Mouse (Mus musculus) monocyte, adult 5-6 weeks (primary cell): ENCODE data around the gene Sptbn2. TPM values are rescaled to one million over a fixed set of nuclear protein-coding genes. Genes with fewer than 3 reads are reported as not detected.
A peak's percentile ranks its signal among the peaks of the same experiment; 100 is the strongest.
"Not testable (repeated sequence)": the region's sequence is repeated elsewhere in the genome, so short reads cannot be mapped to it uniquely, and the experiment has no call there.

ENCODE experiments used
- ATAC-seq: fragments of 153-309, 156-312 bp; replicated peaks from 2 replicates; pipeline ENCODE4 v1.8.0; 2017; ENCODE audit warnings: mild to moderate bottlenecking; ENCODE audit not compliant: low TSS enrichment, insufficient number of reproducible peaks, severe bottlenecking, poor library complexity, low FRiP score
- total RNA-seq: library from RNA; stranded (forward); fragments of 200-1000, 200-491, 200-594 nt; gene quantifications from 3 replicates; pipeline ENCODE4 v1.2.3, GENCODE M21; 2017

The Sptbn2 gene
- total RNA-seq, 1 experiment from 2014 or later, result not detected

DNA sequence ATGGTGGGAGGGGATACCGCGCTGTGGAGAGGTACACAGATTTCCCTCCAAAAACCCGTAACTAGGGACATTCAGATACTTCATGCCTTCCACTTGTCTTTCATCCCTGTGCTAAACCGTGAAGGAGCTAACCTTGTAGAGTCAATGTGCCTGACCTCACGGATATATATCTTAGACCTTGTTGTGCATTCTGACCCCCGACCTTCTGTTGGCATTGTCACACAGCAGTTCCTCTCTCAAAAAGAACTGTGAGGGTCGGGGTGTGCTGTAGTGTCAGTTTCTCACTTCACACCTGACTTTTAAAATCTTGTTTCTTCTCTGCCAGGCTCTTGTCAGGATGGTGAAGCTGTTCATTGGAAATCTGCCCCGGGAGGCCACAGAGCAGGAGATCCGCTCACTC, 46.0 kb downstream of the Sptbn2 start:
- ATAC-seq, result no peak

DNA sequence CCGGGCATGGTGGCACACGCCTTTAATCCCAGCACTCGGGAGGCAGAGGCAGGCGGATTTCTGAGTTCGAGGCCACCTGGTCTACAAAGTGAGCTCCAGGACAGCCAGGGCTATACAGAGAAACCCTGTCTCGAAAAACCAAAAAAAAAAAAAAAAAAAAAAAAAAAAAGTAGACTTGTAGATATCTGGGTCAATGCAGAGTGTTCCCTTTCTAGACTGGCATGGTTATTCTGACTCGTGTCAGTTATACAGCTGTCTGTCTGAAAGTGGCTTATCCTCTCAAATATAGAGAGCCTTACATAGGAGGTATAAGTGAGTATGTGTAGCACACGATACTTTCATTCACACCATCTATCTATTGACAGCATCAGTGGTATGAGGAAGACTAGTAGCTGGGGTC, 49.6 kb downstream of the Sptbn2 start:
- ATAC-seq, result not testable (repeated sequence)

- no peak for ATAC-seq
Observed at GRCm38 (mm10) chr19:4762876-4763275, 51.9 kb downstream of the Sptbn2 start.

DNA sequence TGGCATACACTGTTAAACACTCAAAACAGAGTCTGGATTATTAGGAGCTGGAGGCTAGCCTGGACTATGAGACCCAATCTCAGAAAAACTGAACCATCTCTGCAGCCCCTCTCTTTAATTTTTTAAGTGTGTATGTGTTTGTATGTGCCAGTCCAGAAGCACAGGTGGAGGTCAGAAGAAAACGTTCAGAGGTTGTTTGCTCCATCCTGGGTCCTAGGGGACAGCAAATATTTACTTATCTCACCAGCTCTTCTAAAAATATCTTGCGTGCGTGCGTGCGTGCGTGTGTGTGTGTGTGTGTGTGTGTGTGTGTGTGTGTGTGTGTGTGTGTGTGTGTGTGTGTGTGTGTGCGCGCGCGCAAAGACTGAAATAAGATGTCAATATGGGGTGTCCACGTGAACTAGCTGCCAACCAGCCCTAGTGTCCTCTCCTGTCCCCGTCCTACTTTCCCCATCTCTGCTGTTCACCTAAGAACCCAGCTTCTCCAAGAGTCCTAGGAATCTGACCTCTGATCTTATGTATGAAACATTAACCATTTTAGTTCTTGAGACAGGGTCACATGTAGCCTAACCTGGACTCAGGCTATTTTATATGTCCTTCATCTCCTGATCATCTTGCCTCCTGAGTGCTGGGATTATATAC, 56.7 kb downstream of the Sptbn2 start:
- no peak for ATAC-seq

DNA sequence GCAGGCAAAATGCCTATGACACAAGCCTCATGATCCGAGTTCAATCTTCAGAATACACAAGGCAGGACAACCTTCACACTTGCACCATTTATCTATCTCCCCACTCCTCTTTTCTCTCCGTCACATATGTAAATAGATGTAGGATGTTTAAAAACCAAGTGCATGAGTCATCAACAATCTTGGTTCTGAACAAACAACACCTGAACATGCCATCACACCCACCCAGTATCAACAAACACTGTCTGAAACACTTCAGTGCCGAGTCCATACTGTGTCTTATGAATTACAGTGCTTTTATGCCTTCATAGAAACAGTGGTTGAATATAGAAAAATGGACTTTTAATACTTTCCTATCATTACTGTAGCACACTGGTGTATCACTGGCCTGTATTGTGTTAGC, 61.8 kb downstream of the Sptbn2 start:
- ATAC-seq, result no peak

- ATAC-seq, result no peak
Observed at GRCm38 (mm10) chr19:4782891-4783290, 71.9 kb downstream of the Sptbn2 start.

- no peak for ATAC-seq
Observed at GRCm38 (mm10) chr19:4785206-4785605, 74.2 kb downstream of the Sptbn2 start.

GRCm38 (mm10) chr19:4786313-4786712, 75.3 kb downstream of the Sptbn2 start:
- no peak for ATAC-seq

DNA sequence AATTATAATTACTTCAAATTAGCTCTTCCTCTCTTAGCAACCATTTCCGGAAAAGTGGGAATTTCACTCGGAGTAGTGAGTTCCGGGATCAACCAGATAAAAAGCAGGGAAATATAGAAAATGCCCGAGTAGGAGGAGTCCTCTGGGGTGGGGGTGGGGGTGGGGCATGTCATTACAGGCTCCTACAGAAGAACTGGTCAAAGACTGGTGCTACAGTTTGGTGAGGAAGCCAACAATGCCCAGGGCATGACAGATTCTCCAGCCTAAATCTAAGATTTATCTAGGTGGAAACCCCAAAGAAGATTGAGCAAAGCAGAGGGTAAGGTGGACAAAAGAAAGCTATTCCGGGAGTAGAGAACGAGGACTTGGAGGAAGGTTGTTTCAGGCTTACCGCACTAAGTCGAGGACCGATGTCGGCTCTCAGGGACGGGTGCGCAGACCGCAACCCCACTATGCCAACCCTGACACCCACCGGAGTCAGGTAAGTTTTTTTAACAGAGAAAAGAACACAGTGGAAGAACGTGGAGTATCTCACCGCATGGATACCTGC, 82.4 kb downstream of the Sptbn2 start:
- ATAC-seq, result no peak

DNA sequence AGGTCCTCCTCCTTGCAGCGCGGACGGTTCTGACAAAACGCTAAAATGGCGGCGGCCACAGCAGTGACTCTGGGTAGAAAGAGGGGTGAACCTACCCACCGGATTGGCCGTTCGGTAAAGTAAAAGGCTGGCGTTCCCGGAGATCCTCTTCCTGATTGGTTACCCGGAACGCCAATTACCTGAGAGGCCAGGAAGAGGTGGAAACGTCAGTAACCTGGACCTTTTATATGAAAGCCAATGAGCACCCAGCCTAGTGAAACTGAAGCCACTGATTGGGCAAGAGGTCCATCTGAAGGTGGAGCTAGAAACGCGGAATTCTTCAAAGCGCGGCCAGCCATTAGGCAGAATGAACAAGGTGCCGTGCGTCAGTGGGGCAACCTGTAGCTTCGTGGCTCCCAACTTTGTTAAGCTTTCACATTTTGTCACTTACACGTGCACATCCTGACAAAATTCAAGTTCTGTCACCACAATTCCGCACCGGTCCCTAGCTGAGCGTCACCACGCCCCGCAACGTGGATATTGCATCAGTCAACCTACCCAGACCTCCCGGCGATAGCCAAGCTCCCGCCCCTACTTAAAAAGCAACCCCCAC, 83.0 kb downstream of the Sptbn2 start, which contains the start of gene Rbm4:
TSS of gene Rbm4 (minus strand) at position 71 of the 592 bp plus-strand sequence.
- peak; percentile 99 for ATAC-seq

DNA sequence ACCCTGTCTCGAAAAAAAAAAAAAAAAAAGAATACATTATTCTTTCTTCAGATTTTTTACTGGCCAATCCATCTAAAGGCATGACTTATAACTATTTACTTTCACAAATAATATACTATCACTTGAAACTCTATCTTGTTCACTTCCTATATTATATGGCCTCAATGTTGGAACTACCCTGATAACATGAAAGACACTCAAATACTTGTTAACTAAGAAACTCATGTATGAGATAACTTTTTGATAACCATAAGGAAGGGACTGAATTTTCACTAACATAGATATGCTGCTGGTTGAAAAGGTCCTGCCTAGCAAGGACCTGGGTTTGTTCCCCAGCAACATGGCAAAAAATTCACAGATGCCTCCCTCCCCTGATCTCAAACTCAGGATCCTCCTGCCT, 85.0 kb downstream of the Sptbn2 start:
- ATAC-seq, result no peak

- ATAC-seq, result no peak
Observed at GRCm38 (mm10) chr19:4797846-4798245, 86.9 kb downstream of the Sptbn2 start.

- no peak for ATAC-seq
Observed at GRCm38 (mm10) chr19:4799083-4799482, 88.1 kb downstream of the Sptbn2 start.

Other genes starting within 250 kb of the Sptbn2 start
- not detected in 3 replicates for gene Syt12, start 233.7 kb upstream of the Sptbn2 start, total RNA-seq
- gene 2010003K11Rik, start 212.6 kb upstream of the Sptbn2 start, total RNA-seq, result not detected in 3 replicates
- 0.58 TPM in 1 of 3 replicates, not detected in the others for gene Pcx, start 200.7 kb upstream of the Sptbn2 start, total RNA-seq
- gene Lrfn4, start 95.5 kb upstream of the Sptbn2 start, total RNA-seq, result not detected in 3 replicates
- 16.7 to 27.3 TPM (median 27.2 TPM) in 3 replicates for gene Rce1, start 85.5 kb upstream of the Sptbn2 start, total RNA-seq
- not detected in 3 replicates for gene Gm960, start 12.5 kb upstream of the Sptbn2 start, total RNA-seq
- gene Rbm4b, start 45.3 kb downstream of the Sptbn2 start, total RNA-seq, result 12.2 to 30.8 TPM (median 24.9 TPM) in 3 replicates
- 67.3 to 110 TPM (median 84.7 TPM) in 3 replicates for gene Rbm4, start 82.7 kb downstream of the Sptbn2 start, total RNA-seq
- gene Gm21992, start 100.4 kb downstream of the Sptbn2 start, total RNA-seq, result 15.1 to 25.6 TPM (median 19.0 TPM) in 3 replicates
- gene Rbm14, start 100.5 kb downstream of the Sptbn2 start, total RNA-seq, result 6.2 to 21.3 TPM (median 6.9 TPM) in 3 replicates
- gene Ccs, start 128.2 kb downstream of the Sptbn2 start, total RNA-seq, result 18.7 to 42.7 TPM (median 33.6 TPM) in 3 replicates
- not detected in 3 replicates for gene Ccdc87, start 128.2 kb downstream of the Sptbn2 start, total RNA-seq
- 0.39 TPM in 1 of 3 replicates, not detected in the others for gene Ctsf, start 144.0 kb downstream of the Sptbn2 start, total RNA-seq
- 0.10 to 1.7 TPM in 2 of 3 replicates, not detected in the other for gene Actn3, start 166.7 kb downstream of the Sptbn2 start, total RNA-seq
- 5.2 to 12.4 TPM (median 10.3 TPM) in 3 replicates for gene Zdhhc24, start 167.5 kb downstream of the Sptbn2 start, total RNA-seq
- 0.29 TPM in 1 of 3 replicates, not detected in the others for gene Bbs1, start 195.5 kb downstream of the Sptbn2 start, total RNA-seq
- 38.4 to 56.8 TPM (median 49.0 TPM) in 3 replicates for gene Dpp3, start 217.1 kb downstream of the Sptbn2 start, total RNA-seq
- not detected in 3 replicates for gene Peli3, start 232.0 kb downstream of the Sptbn2 start, total RNA-seq